Mouse (Mus musculus): ENCODE measurements around the gene Apbb1ip. TPM values are rescaled to one million over a fixed set of nuclear protein-coding genes. Genes with fewer than 3 reads are reported as not detected.

Apbb1ip gene
- polyA plus RNA-seq (2012; ENCODE audit: insufficient read depth, low replicate concordance), result 35.8 and 36.6 TPM in 2 replicates

GRCm38 (mm10) chr2:22773549-22774180 lies at the start of gene Apbb1ip:
Gene Apbb1ip (plus strand): TSS chr2:22774094.
- TF ChIP-seq GATA1 (IDR thresholded peaks at IDR 0.05; ENCODE audit: borderline replicate concordance, low read length) (no peak), FLI1 (IDR thresholded peaks at IDR 0.05; ENCODE audit: low read length) (no peak)
- H3K4me3 ChIP-seq (replicated peaks), result peak within 1 kb of the TSS; percentile 98
- peaks cover 60% of the 10 kb centered on the region for H3K4me1 ChIP-seq
- no peaks in the 10 kb centered on the region for H3K27me3 ChIP-seq (replicated peaks)
- no peaks in the 10 kb centered on the region for H3K9me3 ChIP-seq
- peaks cover 1% of the 10 kb centered on the region for H3K36me3 ChIP-seq (replicated peaks; ENCODE audit: low read length)

GRCm38 (mm10) chr2:22727113-22727512 lies 46.8 kb upstream of the Apbb1ip start:
- H3K36me3 ChIP-seq (replicated peaks; ENCODE audit: low read length), result no peaks in the 10 kb centered on the region
- H3K9me3 ChIP-seq, result no peaks in the 10 kb centered on the region
- H3K4me3 ChIP-seq (replicated peaks), result no peak overlapping the region
- H3K27me3 ChIP-seq (replicated peaks), result no peaks in the 10 kb centered on the region
- peaks cover 12% of the 10 kb centered on the region for H3K4me1 ChIP-seq
- TF ChIP-seq FLI1 (IDR thresholded peaks at IDR 0.05; ENCODE audit: low read length) (no peak), GATA1 (IDR thresholded peaks at IDR 0.05; ENCODE audit: borderline replicate concordance, low read length) (no peak)

- no peak for TF ChIP-seq GATA1 (IDR thresholded peaks at IDR 0.05; ENCODE audit: borderline replicate concordance, low read length)
- H3K4me1 ChIP-seq, result peaks cover 10% of the 10 kb centered on the region; the same call in 1 of the 2 replicates
- no peak overlapping the region for H3K4me3 ChIP-seq (replicated peaks)
- H3K27me3 ChIP-seq (replicated peaks), result peaks cover under 1% of the 10 kb centered on the region
- no peaks in the 10 kb centered on the region for H3K36me3 ChIP-seq (replicated peaks; ENCODE audit: low read length)
- H3K9me3 ChIP-seq, result peaks cover 3% of the 10 kb centered on the region
These were observed 37.8 kb upstream of the Apbb1ip start for GRCm38 (mm10) chr2:22736134-22736533.

- Histone ChIP-seq H3K27me3 (replicated peaks) (peaks cover 2% of the 10 kb centered on the region), H3K36me3 (replicated peaks; ENCODE audit: low read length) (no peaks in the 10 kb centered on the region), H3K9me3 (peaks cover 3% of the 10 kb centered on the region), H3K4me3 (replicated peaks) (no peak overlapping the region), H3K4me1 (peaks cover 16% of the 10 kb centered on the region)
- TF ChIP-seq GATA1 (IDR thresholded peaks at IDR 0.05; ENCODE audit: borderline replicate concordance, low read length), result no peak
- TF ChIP-seq FLI1 (IDR thresholded peaks at IDR 0.05; ENCODE audit: low read length), result no peak
These were observed 34.5 kb upstream of the Apbb1ip start for GRCm38 (mm10) chr2:22739369-22739768.

GRCm38 (mm10) chr2:22740441-22740840 lies 33.5 kb upstream of the Apbb1ip start:
- no peak for TF ChIP-seq FLI1 (IDR thresholded peaks at IDR 0.05; ENCODE audit: low read length)
- TF ChIP-seq GATA1 (IDR thresholded peaks at IDR 0.05; ENCODE audit: borderline replicate concordance, low read length), result no peak
- no peaks in the 10 kb centered on the region for H3K36me3 ChIP-seq (replicated peaks; ENCODE audit: low read length)
- H3K27me3 ChIP-seq (replicated peaks), result peaks cover 2% of the 10 kb centered on the region
- H3K4me1 ChIP-seq, result peaks cover 16% of the 10 kb centered on the region
- no peak overlapping the region for H3K4me3 ChIP-seq (replicated peaks)
- peaks cover 3% of the 10 kb centered on the region for H3K9me3 ChIP-seq

GRCm38 (mm10) chr2:22741222-22741621 lies 32.7 kb upstream of the Apbb1ip start:
- no peak for TF ChIP-seq GATA1 (IDR thresholded peaks at IDR 0.05; ENCODE audit: borderline replicate concordance, low read length)
- no peak for TF ChIP-seq FLI1 (IDR thresholded peaks at IDR 0.05; ENCODE audit: low read length)
- H3K36me3 ChIP-seq (replicated peaks; ENCODE audit: low read length), result no peaks in the 10 kb centered on the region
- H3K4me3 ChIP-seq (replicated peaks), result no peak overlapping the region
- H3K27me3 ChIP-seq (replicated peaks), result peaks cover 2% of the 10 kb centered on the region
- peaks cover 3% of the 10 kb centered on the region for H3K9me3 ChIP-seq
- peaks cover 16% of the 10 kb centered on the region for H3K4me1 ChIP-seq

GRCm38 (mm10) chr2:22744121-22744761 lies 29.7 kb upstream of the Apbb1ip start:
- Histone ChIP-seq H3K4me3 (replicated peaks) (peak overlapping the region; percentile 90), H3K36me3 (replicated peaks; ENCODE audit: low read length) (no peaks in the 10 kb centered on the region), H3K27me3 (replicated peaks) (peaks cover 2% of the 10 kb centered on the region), H3K9me3 (no peaks in the 10 kb centered on the region), H3K4me1 (peaks cover 32% of the 10 kb centered on the region)
- no peak for TF ChIP-seq FLI1 (IDR thresholded peaks at IDR 0.05; ENCODE audit: low read length)
- no peak for TF ChIP-seq GATA1 (IDR thresholded peaks at IDR 0.05; ENCODE audit: borderline replicate concordance, low read length)

- H3K9me3 ChIP-seq, result no peaks in the 10 kb centered on the region
- H3K27me3 ChIP-seq (replicated peaks), result peaks cover 2% of the 10 kb centered on the region
- TF ChIP-seq FLI1 (IDR thresholded peaks at IDR 0.05; ENCODE audit: low read length), result no peak
- TF ChIP-seq GATA1 (IDR thresholded peaks at IDR 0.05; ENCODE audit: borderline replicate concordance, low read length), result no peak
These were observed 29.0 kb upstream of the Apbb1ip start for GRCm38 (mm10) chr2:22744876-22745275.

GRCm38 (mm10) chr2:22746785-22747184 lies 27.1 kb upstream of the Apbb1ip start:
- Histone ChIP-seq H3K36me3 (replicated peaks; ENCODE audit: low read length) (no peaks in the 10 kb centered on the region), H3K9me3 (no peaks in the 10 kb centered on the region), H3K27me3 (replicated peaks) (no peaks in the 10 kb centered on the region), H3K4me1 (peaks cover 22% of the 10 kb centered on the region), H3K4me3 (replicated peaks) (no peak overlapping the region)
- TF ChIP-seq GATA1 (IDR thresholded peaks at IDR 0.05; ENCODE audit: borderline replicate concordance, low read length), result no peak
- no peak for TF ChIP-seq FLI1 (IDR thresholded peaks at IDR 0.05; ENCODE audit: low read length)

More at GRCm38 (mm10) chr2:22744876-22745275, 29.0 kb upstream of the Apbb1ip start:
- Histone ChIP-seq H3K4me3 (replicated peaks) (peak overlapping the region; percentile 90), H3K4me1 (peaks cover 28% of the 10 kb centered on the region), H3K36me3 (replicated peaks; ENCODE audit: low read length) (no peaks in the 10 kb centered on the region)

GRCm38 (mm10) chr2:22747941-22748340 lies 26.0 kb upstream of the Apbb1ip start:
- Histone ChIP-seq H3K36me3 (replicated peaks; ENCODE audit: low read length) (no peaks in the 10 kb centered on the region), H3K4me1 (peaks cover 34% of the 10 kb centered on the region), H3K9me3 (no peaks in the 10 kb centered on the region), H3K4me3 (replicated peaks) (peak overlapping the region; percentile 60), H3K27me3 (replicated peaks) (no peaks in the 10 kb centered on the region)
- TF ChIP-seq FLI1 (IDR thresholded peaks at IDR 0.05; ENCODE audit: low read length), result no peak
- TF ChIP-seq GATA1 (IDR thresholded peaks at IDR 0.05; ENCODE audit: borderline replicate concordance, low read length), result no peak

All from megakaryocyte, embryonic 14.5 days (primary cell).